Mouse (Mus musculus) A20 (cell line): ENCODE data around the gene 1810009A15Rik.
"Not testable (repeated sequence)": the region's sequence is repeated elsewhere in the genome, so short reads cannot be mapped to it uniquely, and the experiment has no call there.

ENCODE experiments used
- DNase-seq: peaks from one replicate; pipeline ENCODE4 v3.0.0-alpha.2; 2011; ENCODE audit warnings: low read depth, low spot score

The 1810009A15Rik gene

DNA sequence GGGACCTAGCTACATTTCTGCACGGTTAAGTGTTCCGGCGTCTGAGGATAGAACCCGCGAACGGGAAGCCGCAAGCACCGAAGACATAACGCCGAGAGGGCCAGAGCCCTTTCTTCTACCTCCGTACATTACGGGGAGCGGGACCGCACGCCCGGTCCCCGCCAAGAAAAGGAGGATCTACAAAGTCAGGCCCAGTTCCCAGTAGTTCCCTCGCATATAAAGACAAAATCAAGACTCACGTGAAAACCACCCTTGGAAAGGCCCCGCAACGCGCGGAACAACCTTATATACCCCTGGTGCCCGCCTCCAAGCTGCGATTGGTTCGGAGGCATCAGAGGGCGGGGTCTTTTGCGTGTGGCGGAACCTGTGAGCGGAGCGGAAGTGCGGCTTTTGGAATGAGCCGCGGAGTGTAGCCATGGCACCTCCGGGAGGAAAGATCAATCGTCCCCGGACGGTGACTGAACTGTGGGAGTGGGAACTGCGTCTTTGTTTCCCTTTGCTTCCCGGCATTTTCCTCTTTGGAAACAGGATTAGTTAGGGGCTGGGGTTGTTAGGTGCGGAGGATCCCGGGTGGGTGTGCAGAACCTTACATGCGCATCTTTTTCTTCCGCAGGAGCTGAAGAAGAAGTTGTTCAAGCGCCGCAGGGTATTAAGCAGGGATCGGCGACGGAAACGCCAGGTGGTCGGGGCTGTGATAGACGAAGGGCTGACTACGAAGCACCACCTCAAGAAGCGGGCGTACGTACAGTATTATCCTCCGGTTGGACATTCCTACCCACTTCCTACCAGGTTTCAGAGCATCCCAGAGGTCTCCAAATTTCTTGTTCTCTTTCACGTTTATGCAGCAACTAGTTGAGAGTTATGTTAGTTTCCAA lies at the start of gene 1810009A15Rik, which contains the start of gene Gm49416:
1810009A15Rik (plus strand) TSS at position 343 of the 875 bp plus-strand sequence.
Gm49416 (plus strand) TSS at position 416 of the 875 bp plus-strand sequence.
- peak; percentile 98 for DNase-seq

DNA sequence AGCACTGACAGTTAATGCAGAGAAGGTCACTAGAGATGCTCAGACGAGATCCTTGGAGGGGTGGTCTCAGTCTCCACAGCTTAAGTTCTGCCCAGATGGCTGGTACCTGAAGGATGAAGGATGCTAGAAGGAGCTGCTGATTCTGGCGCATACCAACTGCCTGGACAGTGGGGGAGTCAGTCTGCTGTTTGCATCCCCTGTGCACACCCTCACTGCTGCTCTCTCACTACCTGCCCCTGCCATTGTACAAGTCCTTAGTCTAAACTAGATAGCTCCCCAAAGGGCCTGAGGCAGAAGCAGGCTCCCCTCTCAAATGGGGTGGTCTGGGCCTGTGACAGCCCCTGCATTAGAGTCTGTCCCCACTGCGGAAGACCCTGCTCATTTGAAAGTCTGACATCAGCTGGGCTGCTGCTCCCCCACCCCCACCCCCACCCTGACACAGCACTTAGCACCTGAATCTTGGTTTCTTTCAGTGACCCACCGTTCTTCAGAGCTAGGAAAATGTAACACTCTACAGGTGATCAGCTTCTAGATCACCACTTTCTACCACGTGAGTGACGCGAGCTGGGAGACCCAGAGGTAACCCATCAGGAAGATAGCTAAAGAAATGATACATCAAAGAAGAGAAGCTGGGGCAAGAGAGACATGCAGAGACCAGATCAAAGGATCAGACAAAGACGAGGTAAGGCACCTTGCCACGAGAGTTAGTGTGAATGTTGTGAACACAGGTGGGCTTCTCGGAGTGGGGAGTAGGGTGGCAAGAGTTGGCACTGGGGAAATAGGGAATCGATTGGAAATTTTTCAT lies 49.3 kb upstream of the 1810009A15Rik start, which contains the start of gene Gng3:
Gng3 (minus strand) TSS at position 92 of the 805 bp plus-strand sequence.
- DNase-seq, result peak; percentile 93

- peak; percentile 89 for DNase-seq
These were observed 48.5 kb upstream of the 1810009A15Rik start for GRCm38 (mm10) chr19:8839908-8840791.

DNA sequence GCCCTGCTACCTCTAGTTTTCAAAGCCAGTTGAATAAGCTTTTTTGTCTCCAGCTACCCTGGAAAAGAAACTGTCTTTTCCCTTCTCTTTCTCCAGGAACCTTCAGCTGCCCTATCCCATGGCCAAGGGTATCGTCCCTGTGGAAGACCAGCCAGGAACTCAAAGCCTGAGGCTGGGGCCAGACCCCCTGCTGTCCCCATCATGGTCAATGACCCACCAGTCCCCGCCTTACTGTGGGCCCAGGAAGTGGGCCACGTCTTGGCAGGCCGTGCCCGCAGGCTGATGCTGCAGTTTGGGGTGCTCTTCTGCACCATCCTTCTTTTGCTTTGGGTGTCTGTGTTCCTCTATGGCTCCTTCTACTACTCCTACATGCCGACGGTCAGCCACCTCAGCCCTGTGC lies 47.6 kb upstream of the 1810009A15Rik start:
- no peak for DNase-seq

GRCm38 (mm10) chr19:8842961-8843360 lies 45.7 kb upstream of the 1810009A15Rik start:
- DNase-seq, result no peak

GRCm38 (mm10) chr19:8844371-8845129 lies 44.1 kb upstream of the 1810009A15Rik start:
- peak; percentile 79 for DNase-seq

DNA sequence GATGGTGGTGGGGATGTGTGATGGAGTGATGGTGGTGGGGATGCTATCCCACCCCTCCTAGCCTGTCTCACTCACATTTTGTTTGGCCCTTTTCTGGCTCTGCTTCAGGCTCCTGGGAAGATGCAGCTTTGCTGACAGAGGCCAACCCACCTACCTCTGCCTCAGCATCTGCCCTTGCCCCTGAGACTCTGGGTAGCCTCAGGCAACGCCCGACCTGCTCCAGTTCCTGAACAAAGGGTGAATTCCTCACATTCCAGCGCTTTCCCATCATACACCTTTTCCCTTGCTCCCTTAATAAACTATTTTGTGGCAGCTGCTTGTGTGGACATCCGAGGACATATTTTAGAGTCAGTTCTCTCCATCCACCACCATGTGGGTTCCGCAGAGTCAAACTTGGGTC lies 40.3 kb upstream of the 1810009A15Rik start:
- no peak for DNase-seq

GRCm38 (mm10) chr19:8850402-8850901 lies 38.2 kb upstream of the 1810009A15Rik start, which contains the start of gene Lrrn4cl:
Lrrn4cl (plus strand) TSS chr19:8850768.
- DNase-seq, result no peak

- no peak for DNase-seq
These were observed 37.0 kb upstream of the 1810009A15Rik start for GRCm38 (mm10) chr19:8851639-8852038.

- no peak for DNase-seq
These were observed 36.3 kb upstream of the 1810009A15Rik start for GRCm38 (mm10) chr19:8852236-8852928.

DNA sequence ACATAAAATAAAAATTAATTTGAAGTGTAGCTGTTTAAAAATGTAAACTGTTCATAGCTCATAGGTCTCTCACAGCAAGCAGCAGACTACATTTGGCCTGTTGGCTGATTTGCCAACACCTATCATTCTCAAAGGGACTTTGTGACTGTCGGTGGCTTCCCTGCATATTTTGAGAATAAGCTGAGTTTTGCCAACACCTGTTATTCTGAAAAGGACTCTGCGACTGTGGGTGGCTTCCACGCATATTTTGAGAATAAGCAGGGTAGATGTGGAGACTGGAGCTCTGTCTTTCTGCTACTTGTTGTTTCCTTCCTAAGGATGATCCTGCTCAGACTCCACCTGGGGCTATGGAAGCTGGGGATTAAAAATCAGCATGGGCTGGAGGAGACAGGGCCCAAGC lies 35.5 kb upstream of the 1810009A15Rik start:
- no peak for DNase-seq

DNA sequence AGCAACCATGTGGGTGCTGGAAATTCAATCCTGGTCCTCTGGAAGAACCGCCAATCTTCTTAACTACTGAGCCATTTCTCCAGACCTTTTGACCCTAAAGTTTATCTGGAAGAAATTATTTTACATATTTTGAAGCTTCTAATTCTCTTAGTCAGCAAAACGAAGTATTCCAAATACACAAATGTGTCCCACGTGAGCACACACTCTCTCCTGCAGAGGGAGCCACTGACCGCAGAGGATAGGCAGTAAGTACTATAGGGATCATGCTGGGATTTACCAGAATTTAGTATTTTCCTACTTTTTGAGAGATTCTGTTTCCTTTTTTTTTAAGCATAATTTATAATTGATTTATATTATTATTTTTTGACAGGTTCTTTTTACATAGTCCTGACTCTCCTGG lies 31.0 kb upstream of the 1810009A15Rik start:
- peak; percentile 42 for DNase-seq

DNA sequence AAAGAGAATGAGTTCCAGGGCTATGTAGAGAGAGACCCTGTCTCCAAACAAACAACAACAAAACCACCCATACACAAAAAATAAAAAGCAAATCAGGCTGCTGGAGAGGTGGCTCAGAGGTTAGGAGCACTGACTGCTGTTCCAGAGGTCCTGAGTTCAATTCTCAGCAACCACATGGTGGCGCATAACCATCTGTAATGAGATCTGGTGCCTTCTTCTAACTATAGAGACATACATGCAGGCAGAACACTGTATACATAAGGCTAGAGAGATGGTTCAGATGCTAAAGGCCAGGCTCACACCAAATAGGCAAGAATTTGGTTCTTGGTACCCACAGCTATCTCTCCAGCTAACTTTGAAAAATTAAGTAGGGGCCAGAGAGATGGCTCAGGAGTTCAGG lies 29.6 kb upstream of the 1810009A15Rik start:
- peak; percentile 63 for DNase-seq

- peak; percentile 34 for DNase-seq
These were observed 24.4 kb upstream of the 1810009A15Rik start for GRCm38 (mm10) chr19:8864265-8864664.

DNA sequence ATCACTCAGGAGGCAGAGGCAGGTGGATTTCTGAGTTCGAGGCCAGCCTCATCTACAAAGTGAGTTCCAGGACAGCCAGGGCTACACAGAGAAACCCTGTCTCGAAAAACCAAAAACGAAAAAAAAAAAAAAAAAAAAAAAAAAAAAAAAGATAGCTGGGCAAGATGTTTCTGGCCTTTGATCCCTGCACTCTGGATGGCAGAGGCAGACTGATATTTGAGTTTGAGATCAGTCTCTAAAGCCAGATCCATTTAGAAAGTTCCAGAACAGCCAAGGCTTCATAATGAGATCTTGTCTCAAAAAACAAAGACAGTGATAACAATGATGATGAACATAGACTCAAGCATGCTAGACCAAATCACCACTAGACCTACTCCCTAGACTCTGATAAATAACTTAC lies 18.3 kb upstream of the 1810009A15Rik start:
- not testable (repeated sequence) for DNase-seq

DNA sequence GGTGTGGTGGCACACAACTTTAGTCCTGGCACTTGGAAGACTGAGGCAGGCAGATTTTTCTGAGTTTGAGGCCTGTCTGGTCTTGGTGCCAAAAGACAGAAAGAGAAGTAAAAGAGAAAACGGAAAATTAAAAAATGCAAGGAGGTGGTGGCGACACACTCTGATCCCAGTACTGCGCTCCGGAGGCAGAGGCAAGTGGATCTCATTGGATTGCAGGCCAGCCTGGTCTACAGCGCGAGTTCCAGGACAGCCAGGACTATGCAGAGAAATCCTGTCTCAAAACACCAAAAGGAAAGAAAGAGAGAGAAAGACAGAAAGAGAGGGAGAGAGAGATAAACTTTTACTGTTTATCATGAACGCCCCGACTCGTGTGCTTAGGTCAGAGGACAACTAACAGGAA lies 17.8 kb upstream of the 1810009A15Rik start:
- DNase-seq, result no peak

DNA sequence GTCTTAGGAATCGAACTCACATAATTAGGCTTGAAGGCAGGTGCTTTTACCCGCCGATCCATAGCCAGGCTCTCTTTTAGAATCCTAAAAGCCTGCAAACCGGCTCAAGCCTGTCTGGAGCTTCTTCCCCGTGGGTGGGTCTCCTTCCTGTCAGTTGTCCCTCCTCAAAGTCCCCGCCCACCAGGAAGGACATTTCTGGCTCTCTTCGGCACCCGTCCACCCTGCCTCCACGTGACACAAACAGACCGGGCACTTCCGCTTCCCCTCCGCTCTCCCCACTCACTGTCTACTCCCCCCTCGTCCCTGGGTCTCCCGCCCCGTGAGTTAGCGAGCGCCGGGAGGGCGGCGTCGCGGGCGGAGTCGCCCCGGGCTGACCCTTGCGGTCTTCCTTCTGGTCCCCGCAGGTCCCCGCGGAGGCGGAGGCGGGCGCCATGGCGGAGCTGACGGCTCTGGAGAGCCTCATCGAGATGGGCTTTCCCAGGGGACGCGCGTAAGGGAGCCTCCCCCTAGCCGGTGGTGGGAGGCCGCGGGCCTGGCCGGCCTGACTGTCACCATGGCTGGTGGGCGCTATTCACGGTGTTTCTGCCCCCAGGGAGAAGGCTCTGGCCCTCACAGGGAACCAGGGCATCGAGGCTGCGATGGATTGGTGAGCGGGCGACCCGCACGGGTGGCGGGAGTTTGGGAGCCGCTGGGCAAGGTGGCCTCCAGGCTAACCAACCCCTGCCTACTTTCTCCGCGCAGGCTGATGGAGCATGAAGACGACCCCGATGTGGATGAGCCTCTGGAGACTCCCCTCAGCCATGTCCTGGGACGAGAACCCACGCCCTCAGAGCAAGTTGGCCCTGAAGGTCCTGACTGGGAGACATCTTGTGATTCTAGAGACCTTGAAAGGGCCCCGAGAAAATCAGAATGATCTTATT lies 17.1 kb upstream of the 1810009A15Rik start, which contains the start of gene Ubxn1:
Ubxn1 (plus strand) TSS at position 230 of the 920 bp plus-strand sequence.
- peak; percentile 96 for DNase-seq

DNA sequence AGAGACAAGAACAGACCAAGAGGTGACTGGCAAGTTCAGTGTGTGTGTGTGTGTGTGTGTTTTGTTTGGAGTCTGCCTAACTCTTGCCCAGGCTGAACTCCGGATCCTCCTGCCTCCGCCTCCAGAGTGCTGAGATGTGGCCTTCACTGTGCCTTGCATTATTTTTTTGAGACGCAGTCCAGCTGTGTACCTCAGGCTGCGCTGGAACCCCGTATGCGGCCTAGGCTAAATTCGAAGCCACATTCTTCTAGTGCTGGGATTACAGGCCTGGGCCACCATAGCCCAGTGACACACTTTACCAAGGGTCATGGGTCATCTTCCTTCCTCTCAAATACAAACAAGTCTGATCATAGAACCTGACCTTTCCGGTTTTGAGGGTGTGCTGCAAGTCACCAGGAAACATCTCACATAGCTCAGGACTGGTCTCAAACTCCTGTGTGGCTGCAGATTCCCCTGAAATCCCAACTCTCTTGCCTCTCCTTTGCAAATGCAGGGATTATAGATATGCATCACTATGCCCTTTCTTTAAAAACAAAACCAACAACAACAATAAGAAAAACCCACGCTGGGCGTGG lies 16.3 kb upstream of the 1810009A15Rik start:
- no peak for DNase-seq
